Mouse (Mus musculus) hindbrain, embryonic 10.5 days (tissue): ENCODE results near the gene Hipk4. TPM values are rescaled to one million over a fixed set of nuclear protein-coding genes. Genes with fewer than 3 reads are reported as not detected.

Experiments
- DNase-seq: peaks from one replicate; pipeline ENCODE4 v3.0.0-alpha.2; 2017; ENCODE audit warnings: low spot score
- H3K27ac ChIP-seq: fragments of 300-500 bp; sonication (generic); 2 replicates; pipeline ENCODE4 v1.5.1; 2016; ENCODE audit warnings: mild to moderate bottlenecking, moderate library complexity
- H3K27me3 ChIP-seq: fragments of 300-500 bp; sonication (generic); 2 replicates; pipeline ENCODE4 v1.6.1; 2016; ENCODE audit warnings: mild to moderate bottlenecking; ENCODE audit not compliant: poor library complexity, insufficient read depth, severe bottlenecking
- H3K36me3 ChIP-seq: fragments of 300-500 bp; sonication (generic); 2 replicates; pipeline ENCODE4 v1.6.1; 2016; ENCODE audit warnings: mild to moderate bottlenecking, moderate library complexity
- H3K4me1 ChIP-seq: fragments of 300-500 bp; sonication (generic); replicated peaks from 2 replicates; pipeline ENCODE4 v1.6.1; 2016; ENCODE audit warnings: mild to moderate bottlenecking
- H3K4me3 ChIP-seq: fragments of 300-500 bp; sonication (generic); 2 replicates; pipeline ENCODE4 v1.5.1; 2016; ENCODE audit warnings: mild to moderate bottlenecking, moderate library complexity
- H3K9me3 ChIP-seq: fragments of 300-500 bp; sonication (generic); 2 replicates; pipeline ENCODE4 v1.6.1; 2016; ENCODE audit warnings: mild to moderate bottlenecking, moderate library complexity
- WGBS: fragments of 180-500 bp; shearing (Covaris S2); methylation state at CpG from one replicate; pipeline ENCODE4 v1.1.7; 2016; 5-methylcytosine and 5-hydroxymethylcytosine counted together
- polyA plus RNA-seq: library from polyadenylated mRNA; unstranded; fragments of >200 nt; fragmentation: Nextera tagmentation; extraction: Ambion mirVana; gene quantifications from 2 replicates; pipeline ENCODE4 v1.2.1, GENCODE M21; 2016

The Hipk4 gene
- polyA plus RNA-seq = 0.57 and 0.94 TPM in 2 replicates

DNA sequence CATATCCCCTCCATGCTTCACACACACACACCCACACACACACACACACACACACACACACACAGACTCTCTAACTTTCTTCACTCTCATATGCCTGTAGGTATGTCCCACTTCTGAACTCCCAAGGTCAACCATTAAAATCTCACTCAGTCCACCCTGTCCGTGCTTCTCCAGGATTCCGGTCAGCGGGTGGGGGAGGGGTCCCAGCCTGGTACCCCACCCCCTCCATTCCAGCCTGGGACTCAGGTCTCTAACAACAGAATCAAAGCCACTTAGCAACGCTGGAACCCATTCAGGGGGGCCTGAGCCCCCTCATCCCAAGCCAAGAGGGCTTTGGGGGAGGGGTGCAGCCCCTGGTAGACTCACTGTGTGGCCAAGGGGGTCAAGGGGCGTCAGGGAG is at the start of gene Hipk4:
Gene Hipk4, plus strand, starts transcription at position 301 of the 400 bp plus-strand sequence.
- Histone ChIP-seq H3K9me3 (peaks cover 3% of the 10 kb centered on the region; the same call in 1 of the 2 replicates), H3K4me3 (no peak within 1 kb of the TSS), H3K27me3 (no peaks in the 10 kb centered on the region), H3K27ac (no peak within 1 kb of the TSS), H3K36me3 (peaks cover 7% of the 10 kb centered on the region; the same call in 1 of the 2 replicates), H3K4me1 (peaks cover 9% of the 10 kb centered on the region)
- WGBS = 63% methylated on average over 5 of the region's 5 CpGs
- no peak for DNase-seq

DNA sequence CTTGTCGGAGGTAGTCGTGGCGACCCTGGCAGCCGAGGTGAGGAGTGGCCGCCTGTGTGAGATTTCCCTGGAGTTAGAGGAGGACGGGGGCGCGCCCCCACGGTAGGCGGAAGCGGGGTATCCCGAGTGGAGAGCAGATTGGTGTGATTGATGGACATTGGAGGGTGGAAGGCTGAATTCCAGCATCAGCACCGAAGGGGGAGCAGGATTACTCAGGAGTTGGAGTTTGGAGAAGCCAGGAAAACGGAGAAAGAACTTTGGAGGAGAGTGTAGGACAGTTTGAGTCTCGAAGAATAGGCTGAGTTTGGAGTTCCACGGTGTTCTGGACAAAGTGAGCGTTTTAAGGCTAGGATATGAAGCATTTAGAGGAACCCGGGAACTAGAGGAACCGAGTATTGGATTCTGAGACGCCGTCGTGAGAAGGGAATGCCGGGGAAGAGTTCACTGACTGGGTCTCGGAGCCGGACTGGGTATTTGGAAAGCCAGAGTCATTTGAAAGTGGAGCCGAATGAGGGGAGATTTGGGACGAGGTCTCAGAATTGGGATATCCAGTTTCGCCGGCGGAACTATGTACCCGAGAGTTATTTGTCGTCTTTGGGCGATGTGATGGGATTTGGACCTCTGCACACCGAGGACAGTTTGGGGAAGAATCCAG is 49.1 kb upstream of the Hipk4 start:
- H3K4me1 ChIP-seq = peaks cover 13% of the 10 kb centered on the region
- under 1% methylated on average over 34 of the region's 34 CpGs for WGBS
- H3K36me3 ChIP-seq = peaks cover 24% of the 10 kb centered on the region
- H3K27ac ChIP-seq = peak overlapping the region; percentile 91
- H3K4me3 ChIP-seq = peak overlapping the region; percentile 80
- no peaks in the 10 kb centered on the region for H3K27me3 ChIP-seq
- no peaks in the 10 kb centered on the region for H3K9me3 ChIP-seq
- no peak for DNase-seq

DNA sequence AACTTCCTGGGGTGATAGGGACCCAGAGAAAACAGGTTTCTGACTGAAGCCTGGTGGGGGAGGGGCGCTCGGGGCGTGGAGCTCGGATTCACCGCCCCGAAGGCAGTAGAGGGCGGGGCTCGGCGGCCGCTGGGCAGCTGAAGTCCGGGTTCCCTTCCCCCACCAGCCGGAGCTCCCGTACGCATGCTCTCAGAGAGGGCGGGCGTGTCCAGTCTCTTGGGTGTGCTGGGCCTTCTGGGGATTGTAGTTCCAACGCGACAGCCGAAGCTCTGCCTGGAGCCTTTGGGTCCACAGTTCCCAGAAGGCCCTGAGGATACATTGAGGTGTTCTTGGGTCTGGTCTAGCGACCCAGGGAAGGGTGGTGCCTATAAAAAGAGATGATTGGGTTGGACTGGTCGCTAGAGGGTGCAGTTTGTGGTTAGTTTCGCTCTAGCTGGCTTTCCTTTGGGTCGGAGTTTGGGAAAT is 48.5 kb upstream of the Hipk4 start:
- Histone ChIP-seq H3K4me1 (peaks cover 13% of the 10 kb centered on the region), H3K27ac (peak overlapping the region; percentile 91), H3K9me3 (no peaks in the 10 kb centered on the region), H3K4me3 (peak overlapping the region; percentile 80), H3K27me3 (no peaks in the 10 kb centered on the region), H3K36me3 (peaks cover 24% of the 10 kb centered on the region)
- DNase-seq = peak; percentile 97
- WGBS = under 1% methylated on average over 23 of the region's 23 CpGs

DNA sequence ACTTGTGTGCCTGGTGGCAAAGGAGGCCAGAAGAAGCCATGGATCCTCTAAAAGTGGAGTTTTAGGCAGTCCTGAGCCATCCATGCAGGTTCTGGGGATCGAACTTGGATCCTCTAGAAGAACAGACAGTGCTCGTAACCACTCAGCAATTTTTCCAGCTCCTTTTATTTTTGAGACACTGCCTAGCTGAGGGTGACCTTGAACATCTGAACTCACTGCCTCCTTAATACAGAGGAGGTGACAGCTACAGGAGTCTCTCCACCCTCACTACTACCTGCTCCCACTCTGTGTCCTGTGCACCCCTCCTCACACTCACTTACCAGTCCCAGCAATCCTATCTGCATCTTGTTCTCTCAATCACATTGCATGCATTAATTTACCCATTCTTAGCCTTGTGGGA is 47.5 kb upstream of the Hipk4 start:
- Histone ChIP-seq H3K27ac (no peak overlapping the region), H3K4me1 (peaks cover 13% of the 10 kb centered on the region), H3K36me3 (peaks cover 24% of the 10 kb centered on the region), H3K27me3 (no peaks in the 10 kb centered on the region), H3K4me3 (no peak overlapping the region), H3K9me3 (no peaks in the 10 kb centered on the region)
- WGBS = 93% methylated on average over 2 of the region's 2 CpGs
- no peak for DNase-seq

DNA sequence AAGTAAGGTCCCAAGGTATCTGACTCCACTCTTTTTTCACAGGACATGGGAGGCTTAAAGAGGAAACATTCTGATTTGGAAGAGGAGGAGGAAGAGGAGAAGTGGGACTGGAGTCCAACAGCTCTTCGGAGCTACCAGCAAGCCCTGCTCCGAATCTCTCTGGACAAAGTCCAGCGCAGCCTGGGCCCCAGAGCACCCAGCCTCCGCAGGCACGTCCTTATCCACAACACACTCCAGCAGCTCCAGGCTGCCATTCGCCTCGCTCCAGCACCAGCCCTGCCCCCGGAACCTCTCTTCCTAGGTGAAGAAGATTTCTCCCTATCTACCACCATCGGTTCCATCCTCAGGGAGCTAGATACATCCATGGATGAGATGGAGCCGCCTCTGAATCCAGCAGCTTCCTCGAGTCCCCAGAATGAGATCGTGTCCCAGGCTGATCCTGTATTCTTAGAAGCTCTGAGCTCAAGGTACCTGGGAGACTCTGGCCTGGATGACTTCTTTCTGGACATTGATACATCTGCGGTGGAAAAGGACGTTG is 46.9 kb upstream of the Hipk4 start:
- Histone ChIP-seq H3K4me1 (peaks cover 18% of the 10 kb centered on the region), H3K27ac (no peak overlapping the region), H3K4me3 (no peak overlapping the region), H3K27me3 (no peaks in the 10 kb centered on the region), H3K36me3 (peaks cover 24% of the 10 kb centered on the region), H3K9me3 (no peaks in the 10 kb centered on the region)
- WGBS = 94% methylated on average over 14 of the region's 14 CpGs
- DNase-seq = no peak

DNA sequence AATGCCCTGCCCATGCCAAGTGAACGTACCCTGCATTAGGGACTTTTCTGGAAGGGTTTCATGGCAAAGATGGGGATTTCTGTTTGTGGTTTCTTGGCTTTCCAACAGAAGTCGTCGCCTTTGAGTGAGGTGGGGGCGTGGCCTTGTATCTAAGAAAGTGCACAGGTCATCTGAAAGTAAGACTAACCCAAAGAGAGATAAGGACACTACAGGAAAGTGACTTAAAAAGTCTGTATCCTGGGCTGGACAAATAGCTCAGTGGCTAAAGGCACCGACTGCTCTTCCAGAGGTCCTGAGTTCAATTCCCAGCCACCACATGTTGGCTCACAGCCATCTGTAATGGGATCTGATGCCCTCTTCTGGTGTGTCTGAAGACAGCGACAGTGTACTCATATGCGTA is 44.5 kb upstream of the Hipk4 start:
- no peak overlapping the region for H3K4me3 ChIP-seq
- 84% methylated on average over 7 of the region's 7 CpGs for WGBS
- no peaks in the 10 kb centered on the region for H3K27me3 ChIP-seq
- DNase-seq = no peak
- H3K4me1 ChIP-seq = peaks cover 24% of the 10 kb centered on the region
- H3K36me3 ChIP-seq = peaks cover 24% of the 10 kb centered on the region
- H3K27ac ChIP-seq = no peak overlapping the region
- no peaks in the 10 kb centered on the region for H3K9me3 ChIP-seq

DNA sequence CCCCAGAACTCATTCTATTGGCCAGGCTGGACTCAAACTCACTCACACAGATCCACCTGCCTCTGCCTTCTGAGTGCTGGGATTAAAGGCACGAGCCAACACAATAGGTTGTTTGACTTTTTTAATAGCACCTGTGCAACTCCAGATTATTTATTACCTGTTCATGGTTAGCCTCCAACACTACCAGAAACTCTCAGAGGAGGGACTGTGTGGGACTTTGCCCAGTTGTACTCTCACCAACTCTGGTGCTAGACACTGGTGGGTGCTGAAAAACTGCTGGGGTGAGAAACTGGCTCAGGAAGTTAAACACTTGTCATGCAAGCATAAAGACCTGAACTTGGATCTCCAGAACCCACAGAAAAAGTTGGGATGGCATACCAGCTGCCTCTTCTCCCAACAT is 43.3 kb upstream of the Hipk4 start:
- no peak overlapping the region for H3K4me3 ChIP-seq
- DNase-seq = no peak
- H3K9me3 ChIP-seq = no peaks in the 10 kb centered on the region
- 81% methylated on average over 1 of the region's 1 CpGs for WGBS
- no peaks in the 10 kb centered on the region for H3K27me3 ChIP-seq
- H3K36me3 ChIP-seq = peaks cover 24% of the 10 kb centered on the region
- H3K27ac ChIP-seq = no peak overlapping the region
- peaks cover 24% of the 10 kb centered on the region for H3K4me1 ChIP-seq

DNA sequence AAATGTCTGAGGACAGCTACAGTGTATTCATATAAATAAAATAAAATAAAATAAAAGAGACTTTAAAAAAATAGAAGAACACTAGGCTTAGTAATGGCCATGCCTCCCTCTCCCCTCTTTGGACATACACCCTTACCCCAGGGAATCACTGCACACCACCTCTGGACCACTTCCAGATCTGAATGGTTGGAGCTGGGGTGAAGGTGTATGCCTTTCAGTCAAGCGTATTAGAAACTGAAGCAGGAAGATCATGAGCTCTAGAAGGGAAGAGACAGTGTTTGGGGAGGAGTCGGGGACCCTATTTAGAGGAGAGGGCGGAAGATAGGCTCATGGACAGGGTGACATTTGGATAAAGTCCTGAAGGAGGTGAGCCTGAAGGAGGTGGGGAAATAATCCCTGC is 42.6 kb upstream of the Hipk4 start:
- Histone ChIP-seq H3K27ac (peak overlapping the region; percentile 89; the same call in 1 of the 2 replicates), H3K27me3 (peaks cover 4% of the 10 kb centered on the region), H3K9me3 (no peaks in the 10 kb centered on the region), H3K4me3 (peak overlapping the region; percentile 51; the same call in 1 of the 2 replicates), H3K36me3 (peaks cover 24% of the 10 kb centered on the region), H3K4me1 (peaks cover 17% of the 10 kb centered on the region)
- 75% methylated on average over 3 of the region's 3 CpGs for WGBS
- DNase-seq = no peak

DNA sequence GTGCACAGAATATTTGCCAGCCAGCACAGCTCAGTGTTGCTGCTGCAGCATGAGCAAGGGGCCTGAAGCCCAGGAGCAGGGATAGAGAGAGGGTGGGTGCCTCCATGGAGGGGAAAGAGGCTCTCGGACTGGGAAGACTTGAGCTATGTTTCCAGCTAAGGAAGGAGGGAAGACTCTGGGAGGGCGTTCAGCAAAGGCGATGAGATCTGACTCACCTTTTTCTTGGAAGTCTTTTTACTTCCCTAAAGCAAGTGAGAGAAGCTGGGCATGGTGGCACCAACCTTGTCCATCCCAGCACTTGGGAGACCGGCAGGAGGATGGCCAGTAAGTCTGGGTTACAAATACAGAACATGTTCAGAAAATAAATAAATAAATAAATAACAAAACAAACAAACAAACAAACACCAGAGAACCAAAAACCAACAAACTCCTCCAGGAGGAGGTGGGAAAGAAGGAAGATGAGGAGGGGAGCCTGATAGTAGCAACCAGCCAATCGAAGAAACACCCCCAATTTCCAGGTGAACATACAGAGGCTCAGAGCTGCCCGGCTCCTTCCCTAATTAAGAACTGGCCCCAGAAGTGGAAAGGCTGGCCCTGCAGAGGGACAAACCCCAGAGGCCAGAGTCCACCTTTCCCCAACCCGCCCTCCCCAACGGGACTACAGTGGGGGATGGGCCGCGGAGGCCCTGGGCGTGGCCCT is 42.0 kb upstream of the Hipk4 start:
- DNase-seq = no peak
- H3K36me3 ChIP-seq = peaks cover 23% of the 10 kb centered on the region
- WGBS = 14% methylated on average over 11 of the region's 11 CpGs
- no peaks in the 10 kb centered on the region for H3K9me3 ChIP-seq
- peaks cover 7% of the 10 kb centered on the region for H3K27me3 ChIP-seq
- H3K4me1 ChIP-seq = peaks cover 16% of the 10 kb centered on the region
- peak overlapping the region; percentile 89 for H3K27ac ChIP-seq
- peak overlapping the region; percentile 51 for H3K4me3 ChIP-seq

DNA sequence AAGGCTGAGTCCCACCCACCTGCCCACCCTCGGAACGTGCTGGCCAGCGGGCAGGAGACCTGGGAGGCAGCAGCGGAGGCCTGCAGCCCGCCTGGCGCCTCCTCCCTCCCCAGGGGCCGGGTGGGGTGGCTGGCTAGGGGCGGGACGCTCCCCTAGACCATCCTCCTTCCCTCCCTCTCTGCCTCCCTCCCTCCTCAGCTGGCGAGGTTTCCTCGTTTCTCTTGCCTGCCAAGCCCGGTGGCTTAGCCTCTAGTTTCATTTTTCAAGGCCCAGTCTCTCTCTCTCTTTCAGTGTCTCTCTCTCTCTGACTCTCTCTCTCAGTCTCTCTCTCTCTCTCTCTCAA is 41.5 kb upstream of the Hipk4 start:
- Histone ChIP-seq H3K4me1 (peaks cover 20% of the 10 kb centered on the region), H3K4me3 (peak overlapping the region; percentile 51), H3K27me3 (peaks cover 7% of the 10 kb centered on the region), H3K27ac (peak overlapping the region; percentile 89), H3K9me3 (no peaks in the 10 kb centered on the region), H3K36me3 (peaks cover 18% of the 10 kb centered on the region)
- DNase-seq = peak; percentile 76
- under 1% methylated on average over 12 of the region's 12 CpGs for WGBS

DNA sequence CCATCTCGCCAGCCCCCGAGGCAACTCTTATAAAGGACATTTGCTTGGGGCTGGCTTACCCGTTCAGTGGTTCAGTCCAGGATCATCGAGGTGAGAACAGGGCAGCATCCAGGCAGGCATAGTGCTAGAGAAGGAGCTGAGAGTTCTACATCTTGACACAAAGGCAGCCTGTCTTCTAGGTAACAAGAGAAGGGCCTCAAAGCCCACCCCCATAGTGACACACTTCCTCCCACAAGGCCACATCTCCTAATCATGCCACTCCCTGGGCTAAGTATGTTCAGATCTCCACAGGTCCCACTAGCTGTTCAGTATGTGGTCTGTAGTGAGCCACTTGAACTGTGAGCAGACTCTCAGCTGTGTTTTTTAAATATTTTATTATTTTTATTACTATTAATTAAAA is 39.2 kb upstream of the Hipk4 start:
- WGBS = 88% methylated on average over 4 of the region's 4 CpGs

DNA sequence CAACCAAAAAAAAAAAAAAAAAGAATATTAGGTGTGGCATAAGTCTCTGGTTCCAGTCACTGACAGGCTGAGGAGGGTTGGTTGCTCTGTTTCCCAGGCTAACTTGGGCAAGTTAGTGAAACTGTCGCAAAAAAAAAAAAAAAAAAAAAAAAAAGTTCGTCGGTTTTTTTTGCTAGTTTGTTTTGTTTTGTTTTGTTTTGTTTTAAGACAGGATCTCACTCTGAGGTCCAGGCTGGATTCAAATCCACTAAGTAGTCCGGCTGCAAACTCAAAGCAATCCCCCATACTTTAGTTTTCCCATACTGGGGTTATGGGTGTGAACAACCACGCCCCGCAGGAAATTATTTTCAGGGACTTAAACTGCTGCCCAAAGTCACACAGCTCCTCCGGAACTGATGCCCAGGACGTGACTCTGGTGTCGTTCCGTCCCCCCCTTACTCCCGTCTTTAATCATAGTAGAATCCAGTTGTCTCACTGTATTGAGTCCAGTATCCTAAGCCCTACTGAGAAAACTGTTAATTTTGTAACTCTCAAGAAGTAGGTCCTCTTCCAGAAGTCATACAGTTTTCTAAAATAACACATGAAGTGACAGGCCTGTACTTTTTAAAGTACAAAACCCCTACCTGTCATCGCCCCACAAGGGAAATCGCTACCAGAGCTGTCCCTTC is 36.8 kb upstream of the Hipk4 start:
- peaks cover 8% of the 10 kb centered on the region for H3K36me3 ChIP-seq
- peaks cover 24% of the 10 kb centered on the region for H3K27me3 ChIP-seq
- 7% methylated on average over 13 of the region's 13 CpGs for WGBS
- peak overlapping the region; percentile 62 for H3K4me3 ChIP-seq
- H3K4me1 ChIP-seq = peaks cover 47% of the 10 kb centered on the region
- DNase-seq = no peak
- H3K9me3 ChIP-seq = no peaks in the 10 kb centered on the region
- H3K27ac ChIP-seq = peak overlapping the region; percentile 96

More for the DNA sequence above, 39.2 kb upstream of the Hipk4 start:
- H3K27ac ChIP-seq = no peak overlapping the region
- peaks cover 13% of the 10 kb centered on the region for H3K27me3 ChIP-seq
- no peaks in the 10 kb centered on the region for H3K36me3 ChIP-seq
- DNase-seq = no peak
- no peak overlapping the region for H3K4me3 ChIP-seq
- H3K4me1 ChIP-seq = peaks cover 32% of the 10 kb centered on the region
- H3K9me3 ChIP-seq = no peaks in the 10 kb centered on the region
